Mouse (Mus musculus) hindbrain, embryonic 11.5 days (tissue): ENCODE results near the gene Gnaq. TPM values are rescaled to one million over a fixed set of nuclear protein-coding genes. Genes with fewer than 3 reads are reported as not detected.

Source experiments
- ATAC-seq: fragments of 200-750 bp; cut with Nextera tagmentation; 2 replicates; pipeline ENCODE4 v1.8.0; 2017; ENCODE audit warnings: mild to moderate bottlenecking, moderate TSS enrichment, moderate library complexity; ENCODE audit not compliant: low FRiP score
- DNase-seq: peaks from one replicate; pipeline ENCODE4 v3.0.0-alpha.2; 2015; ENCODE audit warnings: low spot score
- H3K27ac ChIP-seq: fragments of 300-500 bp; sonication (generic); 2 replicates; pipeline ENCODE4 v1.5.1; 2014; ENCODE audit warnings: mild to moderate bottlenecking, low read depth, low read length
- H3K27me3 ChIP-seq: fragments of 300-500 bp; sonication (generic); 2 replicates; pipeline ENCODE4 v1.6.1; 2014; ENCODE audit warnings: mild to moderate bottlenecking, low read length, moderate library complexity, mixed read lengths; ENCODE audit not compliant: control insufficient read depth, insufficient read depth
- H3K36me3 ChIP-seq: fragments of 300-500 bp; sonication (generic); 2 replicates; pipeline ENCODE4 v1.6.1; 2014; ENCODE audit warnings: mild to moderate bottlenecking, low read length, moderate library complexity, mixed read lengths; ENCODE audit not compliant: control insufficient read depth, insufficient read depth
- H3K4me1 ChIP-seq: fragments of 300-500 bp; sonication (generic); replicated peaks from 2 replicates; pipeline ENCODE4 v1.6.1; 2014; ENCODE audit warnings: low read length, mixed read lengths; ENCODE audit not compliant: control insufficient read depth, insufficient read depth
- H3K4me2 ChIP-seq: fragments of 300-500 bp; sonication (generic); replicated peaks from 2 replicates; pipeline ENCODE4 v1.6.1; 2014; ENCODE audit warnings: mild to moderate bottlenecking, low read depth, low read length
- H3K4me3 ChIP-seq: fragments of 300-500 bp; sonication (generic); 2 replicates; pipeline ENCODE4 v1.5.1; 2014; ENCODE audit warnings: low read depth, low read length
- H3K9ac ChIP-seq: fragments of 300-500 bp; sonication (generic); 2 replicates; pipeline ENCODE4 v1.6.1; 2014; ENCODE audit warnings: low read depth, low read length
- H3K9me3 ChIP-seq: fragments of 300-500 bp; sonication (generic); 2 replicates; pipeline ENCODE4 v1.6.1; 2016; ENCODE audit warnings: low read length; ENCODE audit not compliant: control insufficient read depth
- WGBS: fragments of 180-500 bp; shearing (Covaris S2); extraction: QIAGEN DNeasy Blood & Tissue Kit; methylation state at CpG from one replicate; pipeline ENCODE4 v1.1.7; 2014; 5-methylcytosine and 5-hydroxymethylcytosine counted together
- polyA plus RNA-seq: library from polyadenylated mRNA; unstranded; fragments of >200 nt; fragmentation: Nextera tagmentation; extraction: Ambion mirVana; gene quantifications from 2 replicates; pipeline ENCODE4 v1.2.1, GENCODE M21; 2014

Gene Gnaq
- polyA plus RNA-seq, 1 experiment from 2014 or later, result 23.2 TPM

- no peak overlapping the region for H3K27ac ChIP-seq
- H3K9ac ChIP-seq, result peak overlapping the region; percentile 12; the same call in 1 of the 2 replicates
- H3K27me3 ChIP-seq, result peaks cover 32% of the 10 kb centered on the region
- H3K9me3 ChIP-seq, result no peaks in the 10 kb centered on the region
- H3K36me3 ChIP-seq, result no peaks in the 10 kb centered on the region
- DNase-seq (peak; percentile 64), ATAC-seq (peak; percentile 34; the same call in 1 of the 2 replicates)
- H3K4me1 ChIP-seq, result peaks cover 11% of the 10 kb centered on the region; the same call in 1 of the 2 replicates
- H3K4me2 ChIP-seq, result peak overlapping the region; percentile 63
- peak overlapping the region; percentile 30 for H3K4me3 ChIP-seq
- under 1% methylated on average over 61 of the region's 61 CpGs for WGBS
Measured at GRCm38 (mm10) chr19:16436335-16437169, 303.9 kb downstream of the Gnaq start.

Other genes starting within 250 kb of the Gnaq start
- gene Psat1, start 185.5 kb upstream of the Gnaq start, polyA plus RNA-seq, result 107 and 116 TPM in 2 replicates
- gene Cep78, start 147.8 kb upstream of the Gnaq start, polyA plus RNA-seq, result 52.3 and 52.6 TPM in 2 replicates